Mouse (Mus musculus) CH12.LX (cell line): ENCODE data around the gene Bdkrb1. TPM values are rescaled to one million over a fixed set of nuclear protein-coding genes. Genes with fewer than 3 reads are reported as not detected.

ENCODE experiments used
- DNase-seq: peaks from one replicate; pipeline ENCODE4 v3.0.0-alpha.2; 2013; ENCODE audit errors: extremely low read depth
- H3K27ac ChIP-seq: 2 replicates; pipeline ENCODE4 v1.5.1; 2012; ENCODE audit warnings: low read depth, mild to moderate bottlenecking, control low read depth, moderate library complexity; ENCODE audit not compliant: insufficient read depth
- H3K27me3 ChIP-seq: replicated peaks from 2 replicates; pipeline ENCODE3; 2012; ENCODE audit warnings: inconsistent platforms
- H3K36me3 ChIP-seq, 2 experiments: replicated peaks in 1 of 2; 2 replicates each; pipeline versions ENCODE3 to v1.6.1; 2012; ENCODE audit warnings: inconsistent platforms in 1 of 2, low read length in 1 of 2, mild to moderate bottlenecking in 1 of 2, mixed read lengths in 1 of 2, moderate library complexity in 1 of 2; ENCODE audit not compliant: control insufficient read depth in 1 of 2, insufficient read depth in 1 of 2
- H3K4me1 ChIP-seq, 2 experiments: 2 replicates each; pipeline ENCODE4 v1.6.1; 2012; ENCODE audit warnings: inconsistent platforms in 1 of 2, moderate library complexity in 1 of 2; ENCODE audit not compliant: insufficient read depth in 2 of 2, control insufficient read depth in 1 of 2
- H3K4me2 ChIP-seq: 2 replicates; pipeline ENCODE4 v1.6.1; 2012; ENCODE audit warnings: low read depth, mild to moderate bottlenecking, control low read depth; ENCODE audit not compliant: poor library complexity, insufficient read depth, severe bottlenecking
- H3K4me3 ChIP-seq, 3 experiments: fragments of 150-350 bp in 1 of 3; sonication (generic) in 1 of 3; replicated peaks in 1 of 3; 2 replicates each; pipeline versions ENCODE3 to v1.5.1; 2011 to 2012; ENCODE audit warnings: low read depth in 2 of 3, low read length in 2 of 3, mild to moderate bottlenecking in 2 of 3, moderate library complexity in 2 of 3, control low read depth in 1 of 3, improper control_type of control experiment in 1 of 3, inconsistent platforms in 1 of 3, mixed read lengths in 1 of 3; ENCODE audit not compliant: poor library complexity in 1 of 3
- H3K79me2 ChIP-seq: replicated peaks from 2 replicates; pipeline ENCODE4 v1.6.1; 2012; ENCODE audit warnings: mild to moderate bottlenecking, moderate library complexity; ENCODE audit not compliant: control insufficient read depth, poor library complexity, insufficient read depth, severe bottlenecking; ENCODE audit errors: extremely low read depth
- H3K9ac ChIP-seq: 2 replicates; pipeline ENCODE4 v1.6.1; 2012; ENCODE audit warnings: low read depth, mild to moderate bottlenecking, control low read depth, moderate library complexity; ENCODE audit not compliant: insufficient read depth
- H3K9me3 ChIP-seq: replicated peaks from 2 replicates; pipeline ENCODE3; 2012; ENCODE audit warnings: low read length, inconsistent platforms, mixed read lengths
- BHLHE40 ChIP-seq: IDR thresholded peaks from 2 replicates; pipeline ENCODE4 v1.6.1; 2011; ENCODE audit warnings: mild to moderate bottlenecking, low read depth, low read length, improper control_type of control experiment
- CTCF ChIP-seq, 2 experiments: IDR thresholded peaks in 1 of 2; conservative IDR thresholded peaks in 1 of 2; 2 replicates each; pipeline ENCODE4 v1.5.1; 2011 to 2012; ENCODE audit warnings: low read depth in 2 of 2, low read length in 2 of 2, improper control_type of control experiment in 1 of 2, inconsistent platforms in 1 of 2, mild to moderate bottlenecking in 1 of 2, moderate library complexity in 1 of 2
- HCFC1 ChIP-seq: IDR thresholded peaks from 2 replicates; pipeline ENCODE4 v1.6.1; 2012; ENCODE audit warnings: low read depth, mild to moderate bottlenecking, inconsistent platforms, low read length, improper control_type of control experiment
- NRF1 ChIP-seq: IDR thresholded peaks from 2 replicates; pipeline ENCODE4 v1.6.1; 2014; ENCODE audit warnings: low read depth, mild to moderate bottlenecking, inconsistent platforms, low read length, improper control_type of control experiment, moderate library complexity
- RAD21 ChIP-seq: IDR thresholded peaks from 2 replicates; pipeline ENCODE4 v1.6.1; 2011; ENCODE audit warnings: low read depth, mild to moderate bottlenecking, low read length, improper control_type of control experiment, moderate library complexity
- TCF12 ChIP-seq: IDR thresholded peaks from 2 replicates; pipeline ENCODE4 v1.6.1; 2014; ENCODE audit warnings: low read depth, mild to moderate bottlenecking, inconsistent platforms, low read length, improper control_type of control experiment
- USF2 ChIP-seq: conservative IDR thresholded peaks from 2 replicates; pipeline ENCODE4 v1.6.1; 2011; ENCODE audit warnings: low read depth, low read length, improper control_type of control experiment
- ZMIZ1 ChIP-seq: IDR thresholded peaks from 2 replicates; pipeline ENCODE4 v1.6.1; 2012; ENCODE audit warnings: low read depth, mild to moderate bottlenecking, inconsistent platforms, low read length, improper control_type of control experiment
- dilution Hi-C: fragments of 300-500 bp; cut with MboI; formaldehyde crosslinking; loops from 2 replicates; pipeline ENCODE4 v1.14.3; 2020; ENCODE audit warnings: low sequenced_read_pairs; ENCODE audit not compliant: extremely low pct_unique_long_range_greater_than_20kb, extremely low pct_ligation_motif_present
- in situ Hi-C: fragments of 300-500 bp; cut with MboI; formaldehyde crosslinking; loops from 3 replicates; pipeline ENCODE4 v1.14.3; 2019; ENCODE audit warnings: low sequenced_read_pairs, low pct_ligation_motif_present, low pct_unique_long_range_greater_than_20kb, mixed read lengths
- polyA plus RNA-seq: library from polyadenylated mRNA; unstranded; fragments of >175 nt; gene quantifications from 2 replicates; pipeline ENCODE4 v1.2.1, GENCODE M21; 2012; ENCODE audit warnings: low read depth; ENCODE audit not compliant: insufficient read length
- total RNA-seq, 2 experiments: library from RNA; depleted of rRNA; stranded (reverse); fragments of 300-350 nt in 1 of 2; fragments of >200 nt in 1 of 2; gene quantifications; 2 replicates each; pipeline ENCODE4 v1.2.3; 2012 to 2014

The Bdkrb1 gene
- total and polyA plus RNA-seq, 3 experiments, result 0.81 to 1.5 (median 1.0) TPM

GRCm38 (mm10) chr12:105637554-105637953 is 34.7 kb downstream of the Bdkrb1 start:
- dilution Hi-C loops (no loop called here), in situ Hi-C loops (no loop called here)
- Histone ChIP-seq H3K4me2 (no peak overlapping the region), H3K27ac (no peak overlapping the region), H3K9me3 (peaks cover 2% of the 10 kb centered on the region), H3K9ac (no peak overlapping the region), H3K4me3 (no peak overlapping the region), H3K36me3 (peaks cover 78 to 98% of the 10 kb centered on the region in 2 experiments), H3K4me1 (no peaks in the 10 kb centered on the region), H3K79me2 (no peaks in the 10 kb centered on the region), H3K27me3 (no peaks in the 10 kb centered on the region)
- TF ChIP-seq CTCF (conservative IDR thresholded peaks at IDR 0.05 in 1 of 2, IDR thresholded peaks at IDR 0.05 in 1 of 2; ENCODE audit: low read depth in 2 of 2, low read length in 2 of 2) (peak in 1 of 2 experiments; percentile 25; a peak in 3 of 4 replicates), ZMIZ1 (no peak)
- DNase-seq, result peak; percentile 3

DNA sequence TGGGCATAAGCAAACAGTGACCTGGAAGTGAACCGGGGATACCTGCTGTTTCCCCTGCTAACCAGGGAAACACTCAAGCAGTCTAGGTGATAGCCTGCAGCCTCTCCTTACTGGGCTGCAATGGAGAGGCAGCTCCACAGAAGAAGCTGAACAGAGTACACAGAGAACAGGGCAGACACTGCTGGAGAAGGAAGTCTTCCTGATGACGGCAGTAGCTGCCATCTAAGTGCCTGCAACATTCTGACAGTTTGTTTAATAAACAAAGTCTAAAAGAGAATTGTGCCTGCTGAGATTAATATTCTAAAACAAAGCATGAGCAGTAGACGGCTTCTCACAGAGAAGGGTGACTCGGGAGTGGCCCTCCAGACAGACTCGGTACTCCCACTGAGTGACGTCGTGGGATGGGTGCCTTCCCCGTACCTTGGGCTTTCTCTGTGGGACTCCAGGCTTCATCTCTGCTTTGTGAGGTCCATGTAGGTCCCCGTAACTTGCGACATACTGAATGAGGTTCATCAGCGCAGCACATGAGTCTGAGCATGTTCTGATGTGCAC is 40.0 kb downstream of the Bdkrb1 start:
- dilution Hi-C loops, result no loop called here
- no peaks in the 10 kb centered on the region for H3K27me3 ChIP-seq
- H3K79me2 ChIP-seq, result no peaks in the 10 kb centered on the region
- H3K27ac ChIP-seq, result no peak overlapping the region
- no peak overlapping the region for H3K4me2 ChIP-seq
- TF ChIP-seq BHLHE40 (no peak), HCFC1 (no peak), TCF12 (no peak), RAD21 (no peak), USF2 (no peak), NRF1 (no peak)
- H3K9ac ChIP-seq, result no peak overlapping the region
- no peak overlapping the region for H3K4me3 ChIP-seq
- no peaks in the 10 kb centered on the region for H3K9me3 ChIP-seq
- in situ Hi-C loops, result no loop called here
- no peaks in the 10 kb centered on the region for H3K4me1 ChIP-seq
- peaks cover 84 to 97% of the 10 kb centered on the region in 2 experiments for H3K36me3 ChIP-seq
- no peak for DNase-seq

Other genes starting within 250 kb of the Bdkrb1 start
- gene D430019H16Rik, start 149.2 kb upstream of the Bdkrb1 start, total RNA-seq (2012; rRNA removed), result 0.34 and 0.42 TPM in 2 replicates
- gene D430019H16Rik, start 149.2 kb upstream of the Bdkrb1 start, total RNA-seq (2014; rRNA removed), result 0.81 and 0.91 TPM in 2 replicates
- 0.94 and 0.96 TPM in 2 replicates for gene D430019H16Rik, start 149.2 kb upstream of the Bdkrb1 start, polyA plus RNA-seq
- not detected in 2 replicates for gene Bdkrb2, start 39.9 kb upstream of the Bdkrb1 start, total RNA-seq (2012; rRNA removed)
- gene Bdkrb2, start 39.9 kb upstream of the Bdkrb1 start, total RNA-seq (2014; rRNA removed), result not detected in 2 replicates
- 0.06 TPM in 1 of 2 replicates, not detected in the other for gene Bdkrb2, start 39.9 kb upstream of the Bdkrb1 start, polyA plus RNA-seq
- gene Gskip, start 81.7 kb downstream of the Bdkrb1 start, total RNA-seq (2012; rRNA removed), result 12.3 and 13.9 TPM in 2 replicates
- 21.9 TPM in 2 replicates for gene Gskip, start 81.7 kb downstream of the Bdkrb1 start, total RNA-seq (2014; rRNA removed)
- 13.3 and 15.9 TPM in 2 replicates for gene Gskip, start 81.7 kb downstream of the Bdkrb1 start, polyA plus RNA-seq
- gene Atg2b, start 82.1 kb downstream of the Bdkrb1 start, total RNA-seq (2012; rRNA removed), result 27.3 and 28.5 TPM in 2 replicates
- gene Atg2b, start 82.1 kb downstream of the Bdkrb1 start, total RNA-seq (2014; rRNA removed), result 26.6 and 26.9 TPM in 2 replicates
- gene Atg2b, start 82.1 kb downstream of the Bdkrb1 start, polyA plus RNA-seq, result 24.1 and 28.4 TPM in 2 replicates
- 0.13 and 0.38 TPM in 2 replicates for gene Ak7, start 102.9 kb downstream of the Bdkrb1 start, total RNA-seq (2012; rRNA removed)
- 0.11 and 0.24 TPM in 2 replicates for gene Ak7, start 102.9 kb downstream of the Bdkrb1 start, total RNA-seq (2014; rRNA removed)
- 0.46 and 0.51 TPM in 2 replicates for gene Ak7, start 102.9 kb downstream of the Bdkrb1 start, polyA plus RNA-seq
- gene Papola, start 181.6 kb downstream of the Bdkrb1 start, total RNA-seq (2012; rRNA removed), result 90.1 and 100.0 TPM in 2 replicates
- 111 and 115 TPM in 2 replicates for gene Papola, start 181.6 kb downstream of the Bdkrb1 start, total RNA-seq (2014; rRNA removed)
- 150 TPM in 2 replicates for gene Papola, start 181.6 kb downstream of the Bdkrb1 start, polyA plus RNA-seq